Mouse (Mus musculus) megakaryocyte progenitor cell, adult 5-6 weeks (primary cell): ENCODE measurements around the gene Ppp1r12c. TPM values are rescaled to one million over a fixed set of nuclear protein-coding genes. Genes with fewer than 3 reads are reported as not detected.

Experiments
- ATAC-seq: replicated peaks from 2 replicates; pipeline ENCODE4 v1.8.0; 2016; ENCODE audit warnings: mild to moderate bottlenecking, moderate TSS enrichment, inconsistent platforms; ENCODE audit not compliant: poor library complexity
- total RNA-seq, 2 experiments: library from RNA; stranded (forward) in 1 of 2; stranded (reverse) in 1 of 2; fragments of 157-497, 149-512 nt in 1 of 2; fragments of 200-1000 nt in 1 of 2; gene quantifications; 2 replicates each; pipeline versions ENCODE4 v1.2.3 to v1.2.4; 2015 to 2017

Ppp1r12c gene
- total RNA-seq, 2 experiments from 2014 or later: 85.6 to 106 TPM

- no peak for ATAC-seq
Observed at GRCm38 (mm10) chr7:4516332-4517050, 15.0 kb upstream of the Ppp1r12c start, which contains the start of gene Tnnt1. Tnnt1 (minus strand) TSS chr7:4516382.

- no peak for ATAC-seq
Observed at GRCm38 (mm10) chr7:4515853-4516252, 14.4 kb upstream of the Ppp1r12c start.

DNA sequence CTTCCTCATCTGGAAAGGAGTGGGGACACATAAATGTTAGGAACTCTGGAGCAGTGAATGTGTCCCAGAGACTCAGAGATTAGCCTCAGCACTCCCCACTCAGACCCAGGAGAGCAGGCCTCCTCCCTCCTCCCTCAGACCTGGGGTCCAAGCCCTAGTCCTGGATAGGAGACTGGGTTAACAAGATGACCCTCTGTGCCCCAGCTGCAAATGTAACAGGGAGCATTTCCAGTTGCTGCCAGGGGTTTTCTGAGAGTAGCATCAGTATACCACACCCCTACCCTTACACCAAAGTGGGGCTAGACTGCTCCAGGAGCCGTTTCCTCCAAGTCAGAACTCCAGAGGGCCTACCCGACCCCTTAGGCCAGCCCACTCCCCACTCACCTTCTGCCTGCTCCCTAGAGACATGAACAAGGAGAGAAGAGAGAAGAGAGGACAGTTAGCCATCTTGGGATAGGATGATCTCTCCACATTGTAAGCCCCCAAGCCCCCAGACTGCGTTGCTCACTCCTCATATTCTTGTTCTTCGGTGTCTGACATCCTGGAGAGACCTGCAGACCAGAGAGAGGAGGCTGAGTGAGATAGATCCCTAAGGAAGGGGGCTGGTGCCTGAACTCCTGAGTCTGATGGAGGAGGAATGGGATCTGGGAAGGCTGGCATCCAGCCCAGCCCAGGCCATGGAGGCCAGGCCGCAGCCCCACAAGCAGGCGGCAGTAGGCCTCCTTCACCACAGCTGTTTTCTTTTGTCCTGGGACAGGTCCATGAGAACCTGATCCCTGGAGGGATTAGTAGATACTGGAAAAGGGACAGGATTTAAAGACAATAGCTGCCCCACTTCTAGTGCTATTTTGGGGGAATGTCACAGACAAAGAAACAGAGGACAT is 12.6 kb upstream of the Ppp1r12c start:
- no peak for ATAC-seq

- peak; percentile 69 for ATAC-seq
Observed at GRCm38 (mm10) chr7:4513236-4513635, 11.8 kb upstream of the Ppp1r12c start.

DNA sequence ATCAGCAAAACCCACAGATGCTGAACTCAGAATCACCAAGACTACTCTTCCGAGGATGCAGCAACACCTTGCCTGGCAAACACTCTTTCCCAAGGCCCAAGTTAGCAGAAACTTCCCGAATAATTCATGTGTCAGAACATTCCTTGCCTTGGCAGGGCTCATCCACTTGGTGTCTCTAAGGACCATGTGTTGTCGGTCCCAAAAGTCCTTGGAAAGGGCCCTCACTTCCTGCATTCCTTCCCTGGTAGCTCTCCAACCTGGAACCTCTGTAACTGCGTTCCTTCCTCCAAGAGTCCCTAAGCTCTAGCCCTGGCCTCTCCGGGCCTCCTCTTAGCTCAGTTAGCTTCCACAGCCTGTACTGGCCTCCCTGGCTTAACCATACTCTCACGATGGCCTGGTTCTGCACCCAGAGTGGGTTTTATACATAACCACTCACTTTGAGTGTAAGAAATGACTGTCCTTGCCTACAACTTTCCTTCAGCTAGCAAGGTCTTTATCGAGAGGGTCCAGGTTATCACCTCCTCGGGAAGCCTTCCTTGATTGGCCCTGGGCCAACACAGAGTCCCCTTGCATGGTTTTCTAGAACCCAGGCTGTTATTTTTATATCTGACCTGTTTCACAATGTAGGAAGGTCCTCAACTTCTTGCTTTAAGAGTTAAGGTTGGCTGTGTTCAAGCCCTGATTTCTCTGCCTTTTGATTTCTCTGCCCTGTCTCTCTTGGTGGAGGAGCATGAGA is 10.2 kb upstream of the Ppp1r12c start:
- no peak for ATAC-seq

- ATAC-seq: peak; percentile 87
Observed at GRCm38 (mm10) chr7:4509863-4510608, 8.6 kb upstream of the Ppp1r12c start.

GRCm38 (mm10) chr7:4508739-4509116 is 7.2 kb upstream of the Ppp1r12c start:
- peak; percentile 20; the same call in 1 of the 2 replicates for ATAC-seq

- peak; percentile 33 for ATAC-seq
Observed at GRCm38 (mm10) chr7:4508062-4508738, 6.7 kb upstream of the Ppp1r12c start.

- ATAC-seq: no peak
Observed at GRCm38 (mm10) chr7:4507220-4507619, 5.7 kb upstream of the Ppp1r12c start.

DNA sequence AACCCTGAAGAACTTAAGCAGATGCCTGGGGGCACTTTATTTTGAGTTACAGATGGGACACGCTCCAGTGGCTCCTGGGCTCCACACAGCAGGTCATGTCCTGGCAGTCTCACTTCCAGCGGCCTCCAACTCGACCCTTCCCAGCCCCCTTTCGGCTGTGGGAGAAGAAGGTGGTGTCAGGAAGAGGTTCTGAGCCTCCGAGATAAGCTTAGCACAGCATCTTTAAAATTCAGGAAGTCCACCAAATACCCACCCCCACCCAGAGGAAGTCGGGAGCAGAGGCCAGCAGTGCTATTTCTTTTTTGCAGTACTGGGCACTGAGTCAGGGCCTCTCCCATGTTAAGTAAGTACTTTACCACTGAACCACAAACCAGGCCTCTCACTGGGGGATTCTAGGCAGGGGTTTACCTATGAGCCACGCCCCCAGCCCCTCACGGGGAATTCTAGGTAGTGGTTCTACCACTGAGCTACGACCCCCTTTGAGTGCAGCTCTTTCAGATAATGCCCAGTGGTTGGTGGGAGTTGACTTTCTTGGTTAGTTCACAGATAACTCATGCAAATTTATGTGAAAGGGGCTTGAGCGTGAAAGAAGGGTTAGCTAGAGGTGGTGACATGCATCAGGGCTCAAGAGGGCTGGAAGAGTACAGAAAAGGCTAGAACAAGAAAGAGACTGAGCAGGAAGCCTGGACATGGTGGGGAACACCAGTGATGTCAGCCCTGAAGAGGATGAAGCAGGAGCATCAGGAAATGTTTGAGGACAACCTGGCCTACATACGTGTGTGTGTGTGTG is 3.4 kb upstream of the Ppp1r12c start:
- peak; percentile 12 for ATAC-seq

DNA sequence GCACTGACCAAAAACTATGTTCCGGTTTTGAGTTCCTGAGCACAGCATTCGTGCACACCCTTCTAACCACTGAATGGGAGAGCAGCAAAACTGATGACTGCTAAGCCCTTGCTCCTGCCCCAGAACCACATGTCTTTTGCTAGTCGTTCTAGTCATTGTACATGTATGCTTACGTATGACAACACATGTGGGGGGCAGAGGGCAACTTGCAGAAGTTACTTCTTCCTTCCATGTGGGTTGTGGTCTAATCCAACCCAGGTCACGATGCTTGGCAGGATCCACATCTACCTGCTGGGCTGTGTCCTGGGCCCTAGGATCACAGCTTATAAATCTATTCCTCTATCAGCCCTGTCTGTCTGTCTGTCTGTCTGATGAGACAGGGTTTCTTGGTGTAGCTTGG is 2.4 kb upstream of the Ppp1r12c start:
- no peak for ATAC-seq

DNA sequence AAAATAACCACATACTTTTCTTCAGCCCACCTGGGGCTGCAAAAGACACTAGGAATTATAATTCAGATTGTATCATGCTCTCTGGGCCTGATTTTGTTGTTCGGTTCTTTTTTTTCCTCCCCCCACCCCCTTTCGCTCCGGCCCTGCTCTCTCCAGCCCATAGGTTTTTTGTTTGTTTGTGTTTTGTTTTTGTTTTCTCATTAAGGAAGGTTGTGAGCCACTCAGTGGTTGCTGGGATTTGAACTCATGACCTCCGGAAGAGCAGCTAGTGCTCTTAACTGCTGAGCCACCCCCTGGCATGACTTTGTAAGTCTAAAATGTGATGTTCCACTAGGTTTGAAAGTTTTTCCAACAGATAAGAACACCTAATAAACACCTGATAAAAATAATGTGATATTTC is 1.6 kb upstream of the Ppp1r12c start:
- ATAC-seq: no peak

DNA sequence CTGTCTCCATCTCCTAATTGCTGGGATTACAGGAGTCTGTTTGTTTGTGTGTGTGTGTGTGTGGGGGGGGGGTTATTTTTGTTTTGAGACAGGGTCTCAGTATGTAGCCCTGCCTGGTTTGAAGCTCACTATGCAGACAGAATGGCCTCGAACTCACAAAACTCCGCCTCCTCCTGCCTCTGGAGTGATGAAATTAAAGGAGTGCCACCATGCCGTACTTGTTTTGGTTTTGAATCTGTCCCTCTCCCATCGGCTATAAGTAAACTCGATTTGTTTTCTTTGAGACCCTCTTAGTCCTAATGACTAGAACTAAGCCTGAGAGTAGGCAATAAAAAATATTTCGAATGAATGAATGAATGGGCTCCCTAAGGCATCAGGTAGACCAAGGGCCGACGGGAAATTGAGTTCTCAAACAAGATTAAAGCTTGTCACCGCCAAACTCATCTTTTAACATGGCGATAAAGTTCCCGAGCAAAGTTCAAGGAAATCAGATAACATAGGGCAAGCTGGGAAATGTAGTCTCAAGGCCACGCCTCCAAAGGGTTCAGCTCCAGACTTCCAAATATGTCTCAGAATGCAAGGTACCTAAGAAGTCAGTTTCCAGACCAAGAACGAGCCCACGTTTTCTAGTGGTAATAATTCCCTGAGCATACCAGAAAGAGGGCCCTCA is 1.1 kb upstream of the Ppp1r12c start:
- no peak for ATAC-seq

- peak; percentile 17 for ATAC-seq
Observed at GRCm38 (mm10) chr7:4500892-4501471, 498 bp downstream of the Ppp1r12c start.

DNA sequence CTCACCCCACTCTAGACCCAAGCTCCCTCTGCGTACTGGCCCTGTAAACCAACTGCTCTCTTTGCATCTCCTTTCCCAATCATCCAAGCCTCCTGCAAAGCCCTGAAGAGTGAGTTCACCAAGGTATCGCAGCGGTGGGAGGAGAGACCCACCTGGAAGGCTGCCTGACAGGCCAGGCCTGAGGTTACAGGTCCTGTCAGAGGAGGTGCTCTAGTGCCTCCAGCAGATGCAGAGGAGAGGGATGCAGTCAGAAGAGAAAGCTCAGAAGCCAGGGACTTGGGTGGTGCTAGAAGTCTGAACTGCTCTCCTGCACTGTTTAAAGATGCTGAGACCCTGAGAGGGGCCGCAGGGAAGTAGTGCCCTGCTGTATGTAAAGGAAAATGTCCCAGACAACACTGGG is 2.4 kb downstream of the Ppp1r12c start:
- no peak for ATAC-seq

GRCm38 (mm10) chr7:4498251-4498650 is 3.2 kb downstream of the Ppp1r12c start:
- no peak for ATAC-seq

- ATAC-seq: no peak
Observed at GRCm38 (mm10) chr7:4497271-4497903, 4.1 kb downstream of the Ppp1r12c start.

DNA sequence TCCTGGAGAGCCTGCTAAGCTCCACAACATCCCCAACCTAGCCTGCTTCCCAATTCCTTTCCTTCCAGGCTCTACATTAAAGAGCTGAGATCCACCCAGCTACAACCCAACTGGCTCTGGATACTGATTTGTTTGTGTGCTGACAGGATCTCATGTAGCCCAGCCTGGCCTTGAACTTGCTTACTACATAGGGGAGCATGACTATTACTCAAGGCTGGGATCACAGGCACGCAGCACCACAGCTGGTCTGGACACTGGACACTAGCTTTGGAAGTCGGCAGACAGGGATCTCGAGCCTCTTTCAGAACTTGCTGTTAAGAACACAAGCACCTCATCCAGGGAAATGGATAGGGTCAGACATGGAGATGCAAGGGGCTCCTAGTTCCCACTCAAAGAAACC is 5.0 kb downstream of the Ppp1r12c start:
- ATAC-seq: no peak
